Mouse (Mus musculus) kidney, postnatal 0 days (tissue): Measurements from ENCODE around the gene Ift27. TPM values are rescaled to one million over a fixed set of nuclear protein-coding genes. Genes with fewer than 3 reads are reported as not detected.

Experiments used
- ATAC-seq: fragments of 200-750 bp; cut with Nextera tagmentation; replicated peaks from 2 replicates; pipeline ENCODE4 v1.8.0; 2017; ENCODE audit warnings: low read depth, moderate number of reproducible peaks, moderate TSS enrichment, moderate library complexity; ENCODE audit not compliant: low FRiP score
- DNase-seq: peaks from one replicate; pipeline ENCODE4 v3.0.0-alpha.2; 2016; ENCODE audit warnings: low spot score
- H3K27ac ChIP-seq: fragments of 300-500 bp; sonication (generic); 2 replicates; pipeline ENCODE4 v1.5.1; 2014; ENCODE audit warnings: mild to moderate bottlenecking
- H3K27me3 ChIP-seq: fragments of 300-500 bp; sonication (generic); 2 replicates; pipeline ENCODE4 v1.6.1; 2014; ENCODE audit warnings: low read length, mixed read lengths; ENCODE audit not compliant: insufficient read depth
- H3K36me3 ChIP-seq: fragments of 300-500 bp; sonication (generic); 2 replicates; pipeline ENCODE4 v1.6.1; 2014; ENCODE audit warnings: low read length, mixed read lengths; ENCODE audit not compliant: insufficient read depth
- H3K4me1 ChIP-seq: fragments of 300-500 bp; sonication (generic); replicated peaks from 2 replicates; pipeline ENCODE4 v1.6.1; 2014; ENCODE audit warnings: antibody characterized with exemption, low read length, mixed read lengths; ENCODE audit not compliant: insufficient read depth
- H3K4me2 ChIP-seq: fragments of 300-500 bp; sonication (generic); 2 replicates; pipeline ENCODE4 v1.6.1; 2014; ENCODE audit warnings: mild to moderate bottlenecking, low read length, moderate library complexity, mixed read lengths
- H3K4me3 ChIP-seq: fragments of 300-500 bp; sonication (generic); replicated peaks from 2 replicates; pipeline ENCODE4 v1.5.1; 2014; ENCODE audit warnings: low read depth, low read length
- H3K9ac ChIP-seq: fragments of 300-500 bp; sonication (generic); 2 replicates; pipeline ENCODE4 v1.6.1; 2014; ENCODE audit warnings: low read depth, low read length
- H3K9me3 ChIP-seq: fragments of 300-500 bp; sonication (generic); replicated peaks from 2 replicates; pipeline ENCODE4 v1.6.1; 2016; ENCODE audit warnings: low read length, inconsistent platforms, mixed read lengths
- CTCF ChIP-seq: IDR thresholded peaks from 2 replicates; pipeline ENCODE4 v1.5.1; 2016; ENCODE audit warnings: antibody characterized with exemption, low read depth, mild to moderate bottlenecking, moderate library complexity
- WGBS: fragments of 180-500 bp; shearing (Covaris S2); extraction: QIAGEN DNeasy Blood & Tissue Kit; methylation state at CpG from one replicate; pipeline ENCODE4 v1.1.7; 2014; 5-methylcytosine and 5-hydroxymethylcytosine counted together
- polyA plus RNA-seq: library from polyadenylated mRNA; unstranded; fragments of >200 nt; fragmentation: Nextera tagmentation; extraction: Ambion mirVana; gene quantifications from 2 replicates; pipeline ENCODE4 v1.2.1, GENCODE M21; 2015

Ift27 gene
- polyA plus RNA-seq, 1 experiment from 2014 or later: 74.7 TPM

DNA sequence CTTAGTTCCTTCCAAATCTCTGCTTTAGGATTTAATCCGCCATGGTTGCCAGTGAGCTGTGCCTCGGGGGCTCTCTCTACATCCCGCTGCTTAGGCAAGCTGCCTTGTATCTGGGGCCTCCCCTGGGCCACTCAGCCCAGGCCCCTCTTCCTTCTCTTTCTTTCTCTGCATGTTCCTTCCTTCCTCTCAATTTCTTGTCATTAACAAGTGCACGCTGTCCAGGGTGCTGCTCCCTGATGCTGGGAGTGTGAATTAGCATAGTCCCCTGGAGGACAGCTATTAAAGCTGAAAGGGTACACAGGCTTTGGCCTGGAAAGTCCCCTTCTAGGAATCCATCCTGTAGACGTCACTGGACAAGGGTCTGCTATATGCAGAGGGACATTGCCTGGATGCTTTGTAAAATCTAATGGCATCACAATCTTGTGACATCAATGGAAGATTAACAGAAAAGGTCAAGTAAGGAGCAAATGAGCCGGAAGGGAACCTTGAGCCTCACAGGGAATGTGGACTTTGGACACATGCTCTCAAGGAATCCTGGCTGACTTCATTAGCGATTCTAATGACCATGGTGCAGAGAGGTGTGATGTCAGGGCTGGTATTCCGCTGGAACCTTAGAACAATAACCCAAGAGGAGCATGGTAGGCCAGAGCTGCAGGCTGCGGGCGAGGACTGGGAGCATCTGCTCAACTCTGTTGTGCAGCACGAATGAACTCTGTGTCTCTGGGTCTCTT lies 20.7 kb downstream of the Ift27 start:
- ATAC-seq (peak; percentile 77; the same call in 1 of the 2 replicates), DNase-seq (peak; percentile 40)
- Histone ChIP-seq H3K27me3 (no peaks in the 10 kb centered on the region), H3K4me3 (no peak overlapping the region), H3K36me3 (no peaks in the 10 kb centered on the region), H3K4me2 (no peak overlapping the region), H3K27ac (no peak overlapping the region), H3K9me3 (no peaks in the 10 kb centered on the region), H3K4me1 (no peaks in the 10 kb centered on the region), H3K9ac (no peak overlapping the region)
- TF ChIP-seq CTCF: no peak
- 53% methylated on average over 11 of the region's 11 CpGs for WGBS

DNA sequence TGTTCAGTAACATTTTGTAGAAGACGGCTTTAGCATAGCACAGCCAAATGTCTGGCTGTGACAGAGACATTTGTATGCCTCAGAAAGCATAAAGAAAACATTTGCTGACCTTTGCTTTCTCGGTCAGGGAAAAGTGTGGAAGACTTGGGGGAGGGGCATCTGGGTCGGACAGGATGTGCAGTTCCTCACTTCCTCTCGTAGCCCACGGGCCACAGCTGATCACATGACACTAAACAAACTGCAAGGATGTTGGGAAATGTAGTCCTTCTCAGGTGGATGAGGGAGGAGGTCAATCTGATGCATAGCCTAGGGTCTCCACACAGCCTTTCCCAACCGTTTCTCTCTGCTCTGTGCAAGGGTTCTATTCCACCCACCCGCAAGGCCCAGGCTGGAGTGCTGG lies 25.3 kb downstream of the Ift27 start:
- TF ChIP-seq CTCF: no peak
- 67% methylated on average over 7 of the region's 7 CpGs for WGBS
- Histone ChIP-seq H3K4me3 (no peak overlapping the region), H3K9ac (no peak overlapping the region), H3K27me3 (no peaks in the 10 kb centered on the region), H3K36me3 (no peaks in the 10 kb centered on the region), H3K4me2 (no peak overlapping the region), H3K9me3 (no peaks in the 10 kb centered on the region), H3K4me1 (no peaks in the 10 kb centered on the region), H3K27ac (no peak overlapping the region)
- DNase-seq (no peak), ATAC-seq (no peak)

DNA sequence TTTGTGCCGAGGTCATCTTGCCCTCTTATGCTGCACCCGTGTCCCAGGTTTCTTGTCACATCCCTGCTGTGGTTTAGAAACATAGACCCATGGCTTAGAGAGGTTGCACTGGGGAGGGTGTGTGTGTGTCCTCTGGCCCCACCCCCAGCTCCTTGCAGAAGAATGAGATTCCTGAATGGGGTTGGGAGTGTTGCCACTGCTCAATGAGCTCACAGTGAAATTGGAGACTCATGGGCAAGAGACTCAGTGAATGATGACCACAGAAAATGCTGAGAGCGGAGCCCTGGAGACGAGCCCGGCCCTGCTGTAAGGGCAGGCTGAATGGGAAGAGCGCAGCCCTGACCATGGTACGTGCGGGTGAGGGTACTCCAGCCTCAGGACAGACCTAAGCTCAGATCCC lies 33.7 kb downstream of the Ift27 start:
- no peaks in the 10 kb centered on the region for H3K4me1 ChIP-seq
- 57% methylated on average over 8 of the region's 8 CpGs for WGBS
- no peak for ATAC-seq
- H3K36me3 ChIP-seq: no peaks in the 10 kb centered on the region
- H3K9ac ChIP-seq: no peak overlapping the region
- H3K4me3 ChIP-seq: no peak overlapping the region
- H3K9me3 ChIP-seq: no peaks in the 10 kb centered on the region
- no peaks in the 10 kb centered on the region for H3K27me3 ChIP-seq
- TF ChIP-seq CTCF: no peak
- no peak overlapping the region for H3K27ac ChIP-seq
- no peak overlapping the region for H3K4me2 ChIP-seq
- no peak for DNase-seq

DNA sequence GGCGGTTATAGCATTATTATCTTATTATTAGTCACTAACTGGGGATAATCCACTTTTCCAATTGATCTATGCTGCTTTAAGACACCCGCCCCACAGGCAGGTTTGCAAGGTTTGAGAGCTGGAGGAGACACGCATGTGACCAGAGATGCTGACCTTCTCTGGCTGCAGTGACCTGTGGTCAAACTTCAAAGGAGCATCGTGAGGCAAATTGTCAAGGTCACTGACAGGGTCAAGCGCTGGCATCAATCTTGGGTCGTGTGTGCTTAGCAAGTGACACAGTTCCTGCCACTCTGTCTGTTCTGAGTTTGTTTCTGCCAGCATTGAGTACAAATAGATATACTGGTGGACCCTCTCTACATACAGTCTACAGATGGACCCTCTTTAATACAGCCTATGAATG lies 39.3 kb downstream of the Ift27 start:
- TF ChIP-seq CTCF: no peak
- no peak overlapping the region for H3K9ac ChIP-seq
- ATAC-seq (no peak), DNase-seq (no peak)
- no peak overlapping the region for H3K4me2 ChIP-seq
- H3K9me3 ChIP-seq: no peaks in the 10 kb centered on the region
- no peaks in the 10 kb centered on the region for H3K27me3 ChIP-seq
- H3K4me3 ChIP-seq: no peak overlapping the region
- H3K27ac ChIP-seq: no peak overlapping the region
- H3K36me3 ChIP-seq: no peaks in the 10 kb centered on the region
- no peaks in the 10 kb centered on the region for H3K4me1 ChIP-seq
- 25% methylated on average over 6 of the region's 6 CpGs for WGBS

DNA sequence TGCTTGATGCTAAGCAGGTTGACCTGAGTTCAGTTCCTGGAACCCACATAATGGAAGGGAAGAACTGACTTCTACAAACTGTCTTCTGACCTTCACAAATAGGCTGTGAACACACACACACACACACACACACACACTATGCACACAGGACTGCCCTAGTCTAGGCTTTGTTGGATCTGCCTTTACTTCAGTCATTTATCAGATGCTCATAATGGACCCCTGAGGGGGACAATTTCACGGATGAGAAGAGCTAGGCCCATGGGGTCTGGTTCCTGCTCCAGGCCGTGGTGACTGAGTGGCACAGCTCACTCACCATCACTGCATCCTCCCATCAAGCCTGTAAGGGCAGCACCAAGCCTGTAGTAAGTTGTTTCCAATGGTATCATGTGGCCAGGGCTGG lies 40.5 kb downstream of the Ift27 start:
- 37% methylated on average over 2 of the region's 2 CpGs for WGBS
- H3K4me2 ChIP-seq: no peak overlapping the region
- no peaks in the 10 kb centered on the region for H3K36me3 ChIP-seq
- no peak overlapping the region for H3K4me3 ChIP-seq
- no peaks in the 10 kb centered on the region for H3K9me3 ChIP-seq
- H3K9ac ChIP-seq: no peak overlapping the region
- no peak overlapping the region for H3K27ac ChIP-seq
- DNase-seq: no peak
- H3K27me3 ChIP-seq: no peaks in the 10 kb centered on the region
- H3K4me1 ChIP-seq: no peaks in the 10 kb centered on the region
- TF ChIP-seq CTCF: no peak
- ATAC-seq: no peak

DNA sequence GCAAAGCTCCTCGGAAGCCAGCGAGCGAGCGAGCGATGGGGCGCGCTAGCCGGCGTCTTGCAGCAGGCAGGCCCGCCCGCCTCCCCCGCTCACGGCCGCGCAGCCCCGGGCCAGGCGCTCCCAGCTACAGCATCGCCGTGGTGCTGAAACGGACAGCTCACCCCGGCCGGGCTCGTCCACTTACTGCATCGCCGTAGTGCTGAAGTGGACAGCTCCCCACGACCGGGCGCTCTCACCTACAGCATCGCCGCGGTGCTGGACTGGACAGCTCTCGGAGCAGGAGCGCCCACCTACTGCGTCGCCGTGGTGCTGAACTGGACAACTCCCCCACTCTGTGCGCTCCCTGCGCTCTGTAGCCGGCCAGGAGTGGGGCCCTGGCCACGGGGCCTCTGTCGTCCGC lies 54.2 kb downstream of the Ift27 start, which contains the start of gene Cacng2:
Gene Cacng2 (minus strand): TSS at position 325 of the 400 bp plus-strand sequence.
- H3K4me1 ChIP-seq: no peaks in the 10 kb centered on the region
- DNase-seq: peak; percentile 98
- H3K36me3 ChIP-seq: no peaks in the 10 kb centered on the region
- H3K9ac ChIP-seq: no peak within 1 kb of the TSS
- no peaks in the 10 kb centered on the region for H3K27me3 ChIP-seq
- under 1% methylated on average over 34 of the region's 42 CpGs for WGBS
- no peak within 1 kb of the TSS for H3K27ac ChIP-seq
- H3K9me3 ChIP-seq: no peaks in the 10 kb centered on the region
- peak; percentile 99 for ATAC-seq
- TF ChIP-seq CTCF: peak; percentile 40
- peak within 1 kb of the TSS; percentile 49 for H3K4me2 ChIP-seq
- H3K4me3 ChIP-seq: no peak within 1 kb of the TSS
